Mouse (Mus musculus) forebrain, embryonic 13.5 days (tissue): ENCODE measurements around the gene Nrn1. TPM values are rescaled to one million over a fixed set of nuclear protein-coding genes. Genes with fewer than 3 reads are reported as not detected.

ENCODE experiments used
- ATAC-seq: fragments of 200-750 bp; cut with Nextera tagmentation; 2 replicates; pipeline ENCODE4 v1.8.0; 2017
- H3K27ac ChIP-seq: fragments of 300-500 bp; sonication (generic); 2 replicates; pipeline ENCODE4 v1.5.1; 2015; ENCODE audit warnings: inconsistent platforms, mild to moderate bottlenecking, moderate library complexity
- H3K27me3 ChIP-seq: fragments of 300-500 bp; sonication (generic); 2 replicates; pipeline ENCODE4 v1.6.1; 2015; ENCODE audit warnings: mild to moderate bottlenecking, inconsistent platforms
- H3K36me3 ChIP-seq: fragments of 300-500 bp; sonication (generic); 2 replicates; pipeline ENCODE4 v1.6.1; 2015; ENCODE audit warnings: mild to moderate bottlenecking, inconsistent platforms; ENCODE audit not compliant: poor library complexity, severe bottlenecking
- H3K4me1 ChIP-seq: fragments of 300-500 bp; sonication (generic); 2 replicates; pipeline ENCODE4 v1.6.1; 2015; ENCODE audit warnings: inconsistent platforms
- H3K4me2 ChIP-seq: fragments of 300-500 bp; sonication (generic); 2 replicates; pipeline ENCODE4 v1.6.1; 2015; ENCODE audit warnings: inconsistent platforms, mild to moderate bottlenecking, moderate library complexity
- H3K4me3 ChIP-seq: fragments of 300-500 bp; sonication (generic); 2 replicates; pipeline ENCODE4 v1.5.1; 2015; ENCODE audit warnings: mild to moderate bottlenecking, inconsistent platforms
- H3K9ac ChIP-seq: fragments of 300-500 bp; sonication (generic); 2 replicates; pipeline ENCODE4 v1.6.1; 2015; ENCODE audit warnings: mild to moderate bottlenecking, inconsistent platforms
- H3K9me3 ChIP-seq: fragments of 300-500 bp; sonication (generic); replicated peaks from 2 replicates; pipeline ENCODE4 v1.6.1; 2016; ENCODE audit warnings: inconsistent platforms
- WGBS: fragments of 180-500 bp; shearing (Covaris S2); methylation state at CpG from one replicate; pipeline ENCODE4 v1.1.7; 2015; 5-methylcytosine and 5-hydroxymethylcytosine counted together
- polyA plus RNA-seq: library from polyadenylated mRNA; unstranded; fragments of >200 nt; fragmentation: Nextera tagmentation; extraction: Ambion mirVana; gene quantifications from 2 replicates; pipeline ENCODE4 v1.2.1, GENCODE M21; 2015

Gene Nrn1
- polyA plus RNA-seq, 1 experiment from 2014 or later: 48.9 TPM

DNA sequence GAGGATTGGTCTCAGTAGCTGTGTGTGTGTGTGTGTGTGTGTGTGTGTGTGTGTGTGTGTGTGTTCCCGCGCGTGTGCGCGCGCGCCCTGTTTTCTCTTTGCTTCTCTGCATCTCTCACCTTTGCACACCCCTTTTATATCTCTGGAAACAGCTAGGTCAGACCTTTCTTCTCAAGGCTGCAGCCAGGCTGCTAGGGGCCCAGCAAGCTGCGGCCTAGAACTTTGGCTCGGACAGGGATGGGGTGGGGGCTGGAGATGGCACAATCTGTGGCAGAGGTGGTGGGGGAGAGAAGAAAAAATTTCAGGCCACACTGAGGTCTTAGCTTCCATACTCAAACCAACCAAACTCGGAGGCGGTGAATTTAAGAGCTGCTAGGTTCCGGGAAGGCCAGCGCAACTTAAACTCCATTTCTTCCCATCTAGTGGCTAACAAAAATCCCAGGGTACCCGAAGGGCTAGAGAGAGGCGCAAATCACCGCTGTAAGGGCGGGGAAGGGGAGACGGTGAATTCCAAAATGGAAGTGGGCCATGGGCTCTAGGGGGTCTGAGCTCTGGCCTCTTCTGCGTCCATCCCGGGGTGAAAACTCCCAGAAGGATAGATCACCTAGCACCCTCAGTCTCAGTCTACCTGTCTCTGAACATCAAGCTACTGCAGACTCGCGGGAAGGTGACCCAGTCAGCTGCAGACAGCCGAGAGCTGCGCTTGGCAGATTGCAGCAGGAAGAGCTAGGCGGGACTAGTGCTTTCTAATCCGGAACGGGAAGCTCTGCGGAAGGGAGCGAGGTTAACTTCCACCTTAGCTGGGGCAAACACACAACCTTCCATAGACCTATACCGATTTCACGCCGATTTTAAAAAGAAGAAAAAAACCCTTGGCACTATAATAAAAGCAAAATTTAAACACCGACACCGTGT, 3.7 kb downstream of the Nrn1 start:
- Histone ChIP-seq H3K4me1 (peaks cover 33% of the 10 kb centered on the region), H3K36me3 (no peaks in the 10 kb centered on the region), H3K27ac (peak overlapping the region; percentile 90), H3K9me3 (no peaks in the 10 kb centered on the region), H3K27me3 (peaks cover 68% of the 10 kb centered on the region), H3K9ac (peak overlapping the region; percentile 76), H3K4me2 (peak overlapping the region; percentile 72), H3K4me3 (peak overlapping the region; percentile 52)
- ATAC-seq: no peak
- WGBS: 1% methylated on average over 34 of the region's 34 CpGs

DNA sequence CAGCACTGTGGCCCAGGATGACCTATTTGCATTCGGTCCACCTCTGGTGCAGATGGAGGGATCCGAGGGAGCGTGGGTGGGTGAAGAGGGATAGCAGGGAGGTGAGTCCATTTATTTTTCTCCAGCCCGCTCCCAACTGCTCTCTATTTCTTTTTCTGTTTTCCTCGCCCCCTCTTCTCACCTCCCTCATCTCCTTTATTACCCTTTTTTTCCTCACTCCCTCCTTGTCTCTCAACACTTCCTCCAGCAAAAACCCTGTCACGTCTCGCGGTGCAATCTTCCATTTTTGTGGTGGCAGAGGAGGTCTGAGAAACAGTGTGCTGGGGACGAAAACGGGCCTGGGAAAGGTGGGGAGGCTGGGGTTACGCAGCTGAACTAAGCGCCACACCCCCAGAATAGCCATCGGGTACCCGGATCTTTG, 4.6 kb downstream of the Nrn1 start:
- WGBS: 8% methylated on average over 14 of the region's 14 CpGs
- H3K9ac ChIP-seq: peak overlapping the region; percentile 67
- H3K27ac ChIP-seq: peak overlapping the region; percentile 90
- no peaks in the 10 kb centered on the region for H3K9me3 ChIP-seq
- no peaks in the 10 kb centered on the region for H3K36me3 ChIP-seq
- peak overlapping the region; percentile 72 for H3K4me2 ChIP-seq
- ATAC-seq: no peak
- H3K27me3 ChIP-seq: peaks cover 73% of the 10 kb centered on the region
- H3K4me1 ChIP-seq: peaks cover 29% of the 10 kb centered on the region
- H3K4me3 ChIP-seq: peak overlapping the region; percentile 52

DNA sequence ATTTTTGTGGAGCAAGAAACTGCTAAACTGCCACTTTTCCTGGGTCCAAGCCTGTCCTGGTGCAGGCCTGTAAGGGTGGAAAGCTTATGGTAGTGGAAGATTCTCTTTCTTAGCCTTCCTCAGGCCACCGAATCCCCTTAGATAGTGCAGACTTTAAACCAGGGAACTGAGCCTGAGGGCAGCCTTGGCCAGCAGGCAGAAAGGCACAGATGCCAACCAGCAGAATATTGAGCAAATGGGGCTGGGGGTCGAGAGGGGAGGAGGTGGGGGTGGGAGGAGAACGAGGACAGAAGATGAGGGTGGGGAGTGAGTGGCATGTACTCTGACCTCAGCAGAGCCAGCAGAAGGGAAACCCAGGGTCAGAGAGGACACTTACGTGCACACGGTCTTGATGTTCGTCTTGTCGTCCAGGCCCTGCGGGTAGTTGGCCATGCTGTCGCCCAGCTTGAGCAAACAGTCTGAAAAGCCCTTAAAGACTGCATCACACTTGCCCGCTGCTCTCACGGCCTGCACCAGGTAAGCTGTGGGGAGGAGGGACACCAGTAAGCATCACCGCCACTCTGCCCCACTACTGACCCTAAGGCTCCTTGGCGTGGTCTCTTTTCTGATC, 5.1 kb downstream of the Nrn1 start:
- H3K27me3 ChIP-seq: peaks cover 73% of the 10 kb centered on the region
- peak overlapping the region; percentile 72 for H3K4me2 ChIP-seq
- H3K27ac ChIP-seq: peak overlapping the region; percentile 90
- peak overlapping the region; percentile 52 for H3K4me3 ChIP-seq
- H3K36me3 ChIP-seq: no peaks in the 10 kb centered on the region
- H3K4me1 ChIP-seq: peaks cover 29% of the 10 kb centered on the region
- no peaks in the 10 kb centered on the region for H3K9me3 ChIP-seq
- peak overlapping the region; percentile 67 for H3K9ac ChIP-seq
- 4% methylated on average over 13 of the region's 13 CpGs for WGBS
- no peak for ATAC-seq

DNA sequence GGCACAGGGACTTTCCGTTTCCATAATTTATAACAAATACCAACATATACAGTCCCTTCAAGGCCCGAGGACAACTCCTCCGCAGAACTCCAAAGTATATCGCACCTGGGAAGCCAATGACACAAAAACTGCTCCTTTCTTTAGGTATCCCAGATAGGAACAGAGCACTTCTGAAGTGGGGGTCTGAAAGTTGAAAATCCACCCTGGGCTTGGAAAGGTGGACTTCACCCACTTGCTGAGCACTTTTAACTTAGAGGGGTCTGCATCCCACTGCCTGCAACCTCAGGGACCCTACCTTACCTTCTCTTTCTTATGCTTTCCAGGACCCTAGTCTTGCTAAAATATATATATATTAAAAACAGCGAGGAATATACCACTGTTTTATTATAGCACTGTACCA, 6.4 kb downstream of the Nrn1 start:
- H3K27me3 ChIP-seq: peaks cover 73% of the 10 kb centered on the region
- peak overlapping the region; percentile 72 for H3K4me2 ChIP-seq
- H3K9me3 ChIP-seq: no peaks in the 10 kb centered on the region
- ATAC-seq: no peak
- H3K4me1 ChIP-seq: peaks cover 39% of the 10 kb centered on the region
- H3K4me3 ChIP-seq: peak overlapping the region; percentile 52
- WGBS: 13% methylated on average over 5 of the region's 5 CpGs
- H3K27ac ChIP-seq: peak overlapping the region; percentile 95
- peak overlapping the region; percentile 21 for H3K9ac ChIP-seq
- H3K36me3 ChIP-seq: no peaks in the 10 kb centered on the region

DNA sequence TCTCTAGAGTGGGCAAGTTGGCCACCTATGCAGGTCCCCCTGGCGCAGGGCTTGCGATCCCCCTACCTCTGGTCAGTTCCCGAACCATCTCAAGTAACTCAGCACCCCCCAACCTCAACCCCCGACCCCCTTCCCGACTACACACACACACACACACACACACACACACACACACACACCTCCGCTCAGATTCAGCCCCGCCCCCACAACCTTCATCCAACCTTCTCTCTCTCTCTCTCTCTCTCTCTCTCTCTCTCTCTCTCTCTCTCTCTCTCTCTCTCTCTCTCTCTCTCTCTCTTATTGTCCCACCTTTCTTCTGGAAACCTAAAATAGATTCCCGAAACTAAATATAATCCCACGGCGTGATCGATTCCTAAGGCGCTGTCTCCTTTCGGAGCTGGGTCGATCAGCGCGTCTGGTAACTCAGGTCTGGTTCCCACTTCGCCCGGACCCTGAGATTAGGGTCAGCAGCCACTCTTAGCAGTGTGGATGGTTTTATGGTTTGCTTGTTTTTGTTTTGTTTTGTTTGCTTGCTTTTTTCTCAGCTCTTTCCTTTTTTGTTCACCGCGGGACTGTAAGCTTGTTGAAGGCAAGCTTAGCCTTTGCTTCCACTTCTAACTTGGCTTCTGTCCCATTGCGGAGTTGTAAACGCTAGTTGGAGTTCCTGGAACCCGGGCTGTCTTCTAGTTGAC, 7.0 kb downstream of the Nrn1 start:
- peak; percentile 0; the same call in 1 of the 2 replicates for ATAC-seq
- Histone ChIP-seq H3K9me3 (no peaks in the 10 kb centered on the region), H3K9ac (peak overlapping the region; percentile 67), H3K4me1 (peaks cover 45% of the 10 kb centered on the region), H3K36me3 (no peaks in the 10 kb centered on the region), H3K27ac (peak overlapping the region; percentile 95), H3K27me3 (peaks cover 77% of the 10 kb centered on the region), H3K4me3 (peak overlapping the region; percentile 52), H3K4me2 (peak overlapping the region; percentile 72)
- WGBS: 2% methylated on average over 22 of the region's 23 CpGs

DNA sequence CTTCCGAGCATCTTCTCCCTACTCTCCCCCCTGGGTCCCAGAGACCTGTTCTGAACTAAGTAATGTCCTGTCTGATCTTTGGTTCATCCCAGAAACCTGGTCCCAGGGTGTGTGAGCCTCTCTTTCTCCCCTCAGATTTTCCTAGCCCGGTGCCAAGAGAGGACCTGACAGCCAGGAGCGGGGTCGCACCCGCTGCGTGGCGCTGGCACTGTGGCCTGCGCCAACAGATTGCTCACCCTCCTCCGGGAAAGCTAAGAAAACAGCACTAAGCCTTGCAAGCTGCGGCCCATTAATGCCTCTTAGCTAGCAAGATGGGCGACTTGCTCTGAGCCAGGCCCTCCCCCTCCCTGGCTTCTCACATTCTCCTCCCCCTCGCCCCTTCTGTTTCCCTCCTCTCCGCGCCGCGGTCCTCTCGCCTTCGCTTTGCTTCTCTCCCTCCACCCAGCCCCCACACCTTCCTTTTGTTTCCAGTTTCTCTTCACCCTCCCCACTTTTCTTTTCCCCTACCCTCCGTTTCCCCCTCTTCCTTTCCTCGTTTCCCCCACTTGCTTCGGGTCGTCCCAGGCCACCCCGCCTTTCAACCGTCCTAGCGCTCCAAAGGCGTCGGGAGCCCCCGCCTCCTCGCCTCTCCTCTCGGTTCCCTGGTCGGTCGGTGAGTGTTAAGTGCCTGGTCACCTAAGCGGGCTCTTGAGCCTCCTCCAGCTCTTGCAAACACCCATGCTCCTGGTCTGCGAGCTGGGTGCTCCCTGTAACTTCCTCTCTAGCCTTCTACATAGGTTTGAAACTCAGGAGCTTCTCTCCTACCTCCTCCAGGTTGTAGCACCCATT, 7.8 kb downstream of the Nrn1 start:
- Histone ChIP-seq H3K36me3 (no peaks in the 10 kb centered on the region), H3K27ac (peak overlapping the region; percentile 95), H3K4me1 (peaks cover 45% of the 10 kb centered on the region), H3K9me3 (no peaks in the 10 kb centered on the region), H3K4me2 (peak overlapping the region; percentile 72), H3K4me3 (peak overlapping the region; percentile 52), H3K27me3 (peaks cover 85% of the 10 kb centered on the region), H3K9ac (peak overlapping the region; percentile 67)
- WGBS: under 1% methylated on average over 34 of the region's 34 CpGs
- peak; percentile 79 for ATAC-seq

DNA sequence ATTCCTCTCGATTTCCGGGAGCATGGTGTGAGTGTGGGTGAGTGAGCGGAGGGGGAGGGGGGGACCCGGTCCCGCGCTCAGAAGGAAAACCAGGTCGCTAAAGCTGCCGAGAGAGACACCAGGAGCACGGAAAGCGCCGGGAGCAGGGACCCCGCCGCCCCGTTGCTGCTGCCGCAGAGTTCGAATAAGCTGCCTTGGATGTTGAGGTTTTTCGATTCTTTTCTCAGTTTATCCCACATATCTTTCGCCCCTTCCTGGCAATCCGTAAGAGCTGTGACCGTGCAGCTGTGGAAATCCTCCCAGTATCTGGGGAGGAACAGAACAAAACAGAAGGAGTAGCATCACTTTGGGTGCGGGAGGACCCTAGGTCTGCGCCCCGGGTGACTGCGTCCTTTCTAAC, 8.4 kb downstream of the Nrn1 start:
- H3K4me1 ChIP-seq: peaks cover 41% of the 10 kb centered on the region
- WGBS: 0% methylated on average over 24 of the region's 24 CpGs

DNA sequence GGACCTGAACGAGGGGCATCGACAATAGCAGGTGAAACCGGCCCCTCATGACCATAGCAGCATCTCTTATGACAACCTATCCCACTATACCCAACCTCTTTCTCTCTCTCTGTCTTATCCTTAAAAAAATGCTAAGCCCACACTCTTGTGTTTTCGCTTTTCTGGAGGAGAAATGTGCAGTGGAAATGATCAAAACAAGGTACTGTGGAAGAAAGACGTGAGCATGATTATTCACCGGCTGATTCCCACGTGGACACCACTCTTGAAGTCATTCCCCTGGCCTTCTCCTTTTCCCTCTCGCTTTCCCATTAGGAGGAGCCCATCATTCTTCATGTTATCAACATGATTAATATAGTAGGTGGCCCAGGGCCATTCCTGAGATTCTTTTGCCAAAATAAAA, 9.1 kb downstream of the Nrn1 start:
- no peak overlapping the region for H3K4me3 ChIP-seq
- 5% methylated on average over 8 of the region's 8 CpGs for WGBS

More for the DNA sequence above, 8.4 kb downstream of the Nrn1 start:
- Histone ChIP-seq H3K4me2 (peak overlapping the region; percentile 72), H3K36me3 (no peaks in the 10 kb centered on the region), H3K9me3 (no peaks in the 10 kb centered on the region), H3K27ac (peak overlapping the region; percentile 95), H3K4me3 (peak overlapping the region; percentile 52), H3K27me3 (peaks cover 90% of the 10 kb centered on the region), H3K9ac (peak overlapping the region; percentile 67)
- no peak; the same call in 1 of the 2 replicates for ATAC-seq

DNA sequence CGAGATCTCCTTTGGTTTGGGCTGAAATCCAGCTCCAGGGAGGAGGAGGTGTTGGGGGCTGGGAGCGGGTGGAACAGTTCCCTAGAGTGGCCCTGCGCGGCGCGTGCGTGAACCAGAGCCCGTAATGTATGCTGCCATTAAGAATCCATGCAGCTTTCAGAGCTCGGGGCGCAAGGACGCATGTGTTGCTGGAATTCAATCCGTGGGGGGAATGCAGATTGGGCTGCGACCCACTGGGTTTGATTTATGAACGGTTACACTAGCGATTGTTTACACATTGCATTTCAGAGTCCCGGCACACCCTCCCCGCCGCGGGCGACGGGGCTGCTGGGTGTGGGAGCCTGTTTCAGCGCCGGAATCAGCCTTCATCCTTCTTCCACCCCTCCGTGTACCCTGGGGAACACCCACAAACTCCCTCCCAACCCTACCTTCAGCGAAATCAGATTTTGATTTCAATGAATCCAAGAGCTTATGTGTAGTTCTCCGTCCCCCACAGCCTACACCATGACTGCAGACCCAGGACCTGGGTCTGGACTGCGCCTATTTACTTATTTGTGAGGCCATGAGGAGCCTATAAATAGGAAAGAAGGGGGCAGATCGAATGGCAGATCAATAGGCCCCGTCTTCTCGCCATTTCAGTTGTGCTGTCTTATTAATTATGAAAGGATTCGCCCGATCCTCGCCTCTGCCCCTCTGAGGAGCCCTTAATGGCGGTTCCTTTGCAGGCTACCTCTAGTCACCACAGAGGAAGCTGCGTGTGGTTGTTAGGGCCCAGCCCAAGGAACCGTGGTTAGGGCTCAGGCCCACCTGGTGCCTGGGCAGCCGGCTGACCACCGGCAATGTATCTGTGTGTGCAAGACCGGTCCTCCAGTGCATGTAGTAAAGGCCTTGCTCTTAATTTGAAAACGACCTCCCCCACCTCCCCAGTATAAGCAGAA, 10.1 kb downstream of the Nrn1 start:
- peaks cover 80% of the 10 kb centered on the region for H3K27me3 ChIP-seq
- 1% methylated on average over 40 of the region's 40 CpGs for WGBS
- H3K9ac ChIP-seq: peak overlapping the region; percentile 51
- no peaks in the 10 kb centered on the region for H3K9me3 ChIP-seq
- peak overlapping the region; percentile 57 for H3K4me2 ChIP-seq
- H3K27ac ChIP-seq: peak overlapping the region; percentile 81
- H3K4me1 ChIP-seq: peaks cover 37% of the 10 kb centered on the region
- H3K4me3 ChIP-seq: peak overlapping the region; percentile 29
- peak; percentile 78 for ATAC-seq
- no peaks in the 10 kb centered on the region for H3K36me3 ChIP-seq

More for the DNA sequence above, 9.1 kb downstream of the Nrn1 start:
- H3K27ac ChIP-seq: peak overlapping the region; percentile 95
- H3K36me3 ChIP-seq: no peaks in the 10 kb centered on the region
- peaks cover 86% of the 10 kb centered on the region for H3K27me3 ChIP-seq
- peaks cover 37% of the 10 kb centered on the region for H3K4me1 ChIP-seq
- peak overlapping the region; percentile 72 for H3K4me2 ChIP-seq
- ATAC-seq: no peak
- H3K9me3 ChIP-seq: no peaks in the 10 kb centered on the region
- H3K9ac ChIP-seq: no peak overlapping the region; the same call in 1 of the 2 replicates

DNA sequence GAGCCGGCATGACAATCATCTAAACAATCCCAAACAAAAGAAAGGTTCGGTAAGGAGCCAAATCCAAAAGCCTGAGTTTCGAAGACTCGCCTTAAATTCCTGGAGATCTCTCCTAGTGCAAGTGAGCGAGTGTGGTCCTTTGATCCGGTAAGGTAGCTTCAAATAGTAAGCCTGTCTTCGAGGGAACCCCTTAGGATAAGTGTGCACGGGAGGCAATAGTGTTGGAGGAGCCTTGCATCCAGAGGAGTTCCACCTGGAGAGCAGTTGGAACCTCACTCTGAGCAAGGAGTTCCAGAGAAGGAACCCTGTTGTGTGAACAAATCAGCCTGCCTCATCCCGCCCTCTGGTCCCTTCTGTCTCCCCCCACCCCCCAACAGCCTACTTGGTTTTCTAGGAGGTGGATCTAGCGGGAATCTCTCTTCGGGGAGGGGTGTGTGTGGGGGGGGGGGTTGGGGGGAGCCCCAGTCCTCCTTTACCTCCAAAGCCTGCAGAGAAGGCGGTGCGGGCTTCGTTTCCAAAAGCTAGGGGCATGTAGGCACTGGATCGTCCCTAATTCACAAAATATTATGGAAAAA, 11.1 kb downstream of the Nrn1 start:
- Histone ChIP-seq H3K4me3 (peak overlapping the region; percentile 29; the same call in 1 of the 2 replicates), H3K4me2 (peak overlapping the region; percentile 57), H3K9ac (peak overlapping the region; percentile 51; the same call in 1 of the 2 replicates), H3K27ac (peak overlapping the region; percentile 81), H3K9me3 (no peaks in the 10 kb centered on the region), H3K27me3 (peaks cover 70% of the 10 kb centered on the region), H3K36me3 (no peaks in the 10 kb centered on the region), H3K4me1 (peaks cover 37% of the 10 kb centered on the region)
- 0 out of 2 replicates have a peak, but pooled peaks have one; percentile 8 for ATAC-seq
- 2% methylated on average over 15 of the region's 15 CpGs for WGBS
